Mouse (Mus musculus) CH12.LX (cell line): ENCODE results near the gene Mrpl3. TPM values are rescaled to one million over a fixed set of nuclear protein-coding genes. Genes with fewer than 3 reads are reported as not detected.

Experiments
- DNase-seq: peaks from one replicate; pipeline ENCODE4 v3.0.0-alpha.2; 2013; ENCODE audit errors: extremely low read depth
- H3K27ac ChIP-seq: 2 replicates; pipeline ENCODE4 v1.5.1; 2012; ENCODE audit warnings: low read depth, mild to moderate bottlenecking, control low read depth, moderate library complexity; ENCODE audit not compliant: insufficient read depth
- H3K27me3 ChIP-seq: replicated peaks from 2 replicates; pipeline ENCODE3; 2012; ENCODE audit warnings: inconsistent platforms
- H3K36me3 ChIP-seq, 2 experiments: replicated peaks in 1 of 2; 2 replicates each; pipeline versions ENCODE3 to v1.6.1; 2012; ENCODE audit warnings: inconsistent platforms in 1 of 2, low read length in 1 of 2, mild to moderate bottlenecking in 1 of 2, mixed read lengths in 1 of 2, moderate library complexity in 1 of 2; ENCODE audit not compliant: control insufficient read depth in 1 of 2, insufficient read depth in 1 of 2
- H3K4me1 ChIP-seq, 2 experiments: 2 replicates each; pipeline ENCODE4 v1.6.1; 2012; ENCODE audit warnings: inconsistent platforms in 1 of 2, moderate library complexity in 1 of 2; ENCODE audit not compliant: insufficient read depth in 2 of 2, control insufficient read depth in 1 of 2
- H3K4me2 ChIP-seq: 2 replicates; pipeline ENCODE4 v1.6.1; 2012; ENCODE audit warnings: low read depth, mild to moderate bottlenecking, control low read depth; ENCODE audit not compliant: poor library complexity, insufficient read depth, severe bottlenecking
- H3K4me3 ChIP-seq, 3 experiments: fragments of 150-350 bp in 1 of 3; sonication (generic) in 1 of 3; replicated peaks in 1 of 3; 2 replicates each; pipeline versions ENCODE3 to v1.5.1; 2011 to 2012; ENCODE audit warnings: low read depth in 2 of 3, low read length in 2 of 3, mild to moderate bottlenecking in 2 of 3, moderate library complexity in 2 of 3, control low read depth in 1 of 3, improper control_type of control experiment in 1 of 3, inconsistent platforms in 1 of 3, mixed read lengths in 1 of 3; ENCODE audit not compliant: poor library complexity in 1 of 3
- H3K79me2 ChIP-seq: replicated peaks from 2 replicates; pipeline ENCODE4 v1.6.1; 2012; ENCODE audit warnings: mild to moderate bottlenecking, moderate library complexity; ENCODE audit not compliant: control insufficient read depth, poor library complexity, insufficient read depth, severe bottlenecking; ENCODE audit errors: extremely low read depth
- H3K9ac ChIP-seq: 2 replicates; pipeline ENCODE4 v1.6.1; 2012; ENCODE audit warnings: low read depth, mild to moderate bottlenecking, control low read depth, moderate library complexity; ENCODE audit not compliant: insufficient read depth
- H3K9me3 ChIP-seq: replicated peaks from 2 replicates; pipeline ENCODE3; 2012; ENCODE audit warnings: low read length, inconsistent platforms, mixed read lengths
- BHLHE40 ChIP-seq: IDR thresholded peaks from 2 replicates; pipeline ENCODE4 v1.6.1; 2011; ENCODE audit warnings: mild to moderate bottlenecking, low read depth, low read length, improper control_type of control experiment
- CHD2 ChIP-seq: IDR thresholded peaks from 2 replicates; pipeline ENCODE4 v1.6.1; 2011; ENCODE audit warnings: low read length, improper control_type of control experiment
- CTCF ChIP-seq, 2 experiments: IDR thresholded peaks in 1 of 2; conservative IDR thresholded peaks in 1 of 2; 2 replicates each; pipeline ENCODE4 v1.5.1; 2011 to 2012; ENCODE audit warnings: low read depth in 2 of 2, low read length in 2 of 2, improper control_type of control experiment in 1 of 2, inconsistent platforms in 1 of 2, mild to moderate bottlenecking in 1 of 2, moderate library complexity in 1 of 2
- EP300 ChIP-seq: IDR thresholded peaks from 2 replicates; pipeline ENCODE4 v1.6.1; 2011; ENCODE audit warnings: low read length, improper control_type of control experiment
- ETS1 ChIP-seq: conservative IDR thresholded peaks from 2 replicates; pipeline ENCODE4 v1.6.1; 2012; ENCODE audit warnings: low read depth, mild to moderate bottlenecking, inconsistent platforms, low read length, improper control_type of control experiment, moderate library complexity
- GABPA ChIP-seq: IDR thresholded peaks from 2 replicates; pipeline ENCODE4 v1.6.1; 2012; ENCODE audit warnings: low read depth, low read length, improper control_type of control experiment, inconsistent platforms; ENCODE audit not compliant: insufficient replicate concordance
- IRF4 ChIP-seq: IDR thresholded peaks from 2 replicates; pipeline ENCODE4 v1.6.1; 2014; ENCODE audit warnings: low read depth, mild to moderate bottlenecking, inconsistent platforms, low read length, improper control_type of control experiment
- JUN ChIP-seq: IDR thresholded peaks from 2 replicates; pipeline ENCODE4 v1.6.1; 2011; ENCODE audit warnings: low read depth, mild to moderate bottlenecking, low read length, improper control_type of control experiment, moderate library complexity; ENCODE audit not compliant: insufficient read depth
- JUND ChIP-seq: conservative IDR thresholded peaks from 2 replicates; pipeline ENCODE4 v1.6.1; 2011; ENCODE audit warnings: low read depth, low read length, improper control_type of control experiment
- MAX ChIP-seq: IDR thresholded peaks from 2 replicates; pipeline ENCODE4 v1.6.1; 2011; ENCODE audit warnings: low read length, improper control_type of control experiment
- NELFE ChIP-seq: IDR thresholded peaks from 2 replicates; pipeline ENCODE4 v1.6.1; 2011; ENCODE audit warnings: low read depth, low read length, improper control_type of control experiment
- NRF1 ChIP-seq: IDR thresholded peaks from 2 replicates; pipeline ENCODE4 v1.6.1; 2014; ENCODE audit warnings: low read depth, mild to moderate bottlenecking, inconsistent platforms, low read length, improper control_type of control experiment, moderate library complexity
- PAX5 ChIP-seq: IDR thresholded peaks from 2 replicates; pipeline ENCODE4 v1.6.1; 2012; ENCODE audit warnings: low read length, inconsistent platforms, mixed read lengths
- POLR2A ChIP-seq: IDR thresholded peaks from 2 replicates; pipeline ENCODE4 v1.6.1; 2011; ENCODE audit warnings: low read depth, mild to moderate bottlenecking, improper control_type of control experiment, low read length
- SIN3A ChIP-seq: IDR thresholded peaks from 2 replicates; pipeline ENCODE4 v1.6.1; 2012; ENCODE audit warnings: low read length, improper control_type of control experiment, inconsistent platforms
- TBP ChIP-seq: conservative IDR thresholded peaks from 2 replicates; pipeline ENCODE4 v1.6.1; 2011; ENCODE audit warnings: low read depth, low read length, improper control_type of control experiment
- TCF12 ChIP-seq: IDR thresholded peaks from 2 replicates; pipeline ENCODE4 v1.6.1; 2014; ENCODE audit warnings: low read depth, mild to moderate bottlenecking, inconsistent platforms, low read length, improper control_type of control experiment
- ZC3H11A ChIP-seq: IDR thresholded peaks from 2 replicates; pipeline ENCODE4 v1.6.1; 2012; ENCODE audit warnings: low read depth, mild to moderate bottlenecking, inconsistent platforms, low read length, improper control_type of control experiment
- ZKSCAN1 ChIP-seq: IDR thresholded peaks from 2 replicates; pipeline ENCODE4 v1.6.1; 2012; ENCODE audit warnings: low read depth, inconsistent platforms, low read length, improper control_type of control experiment, borderline replicate concordance
- ZNF384 ChIP-seq: IDR thresholded peaks from 2 replicates; pipeline ENCODE4 v1.6.1; 2012; ENCODE audit warnings: low read depth, low read length, improper control_type of control experiment, inconsistent platforms
- dilution Hi-C: fragments of 300-500 bp; cut with MboI; formaldehyde crosslinking; loops from 2 replicates; pipeline ENCODE4 v1.14.3; 2020; ENCODE audit warnings: low sequenced_read_pairs; ENCODE audit not compliant: extremely low pct_unique_long_range_greater_than_20kb, extremely low pct_ligation_motif_present
- in situ Hi-C: fragments of 300-500 bp; cut with MboI; formaldehyde crosslinking; loops from 3 replicates; pipeline ENCODE4 v1.14.3; 2019; ENCODE audit warnings: low sequenced_read_pairs, low pct_ligation_motif_present, low pct_unique_long_range_greater_than_20kb, mixed read lengths
- polyA plus RNA-seq: library from polyadenylated mRNA; unstranded; fragments of >175 nt; gene quantifications from 2 replicates; pipeline ENCODE4 v1.2.1, GENCODE M21; 2012; ENCODE audit warnings: low read depth; ENCODE audit not compliant: insufficient read length
- total RNA-seq, 2 experiments: library from RNA; depleted of rRNA; stranded (reverse); fragments of 300-350 nt in 1 of 2; fragments of >200 nt in 1 of 2; gene quantifications; 2 replicates each; pipeline ENCODE4 v1.2.3; 2012 to 2014

Gene Mrpl3
- total and polyA plus RNA-seq, 3 experiments = 106 to 224 (median 185) TPM

DNA sequence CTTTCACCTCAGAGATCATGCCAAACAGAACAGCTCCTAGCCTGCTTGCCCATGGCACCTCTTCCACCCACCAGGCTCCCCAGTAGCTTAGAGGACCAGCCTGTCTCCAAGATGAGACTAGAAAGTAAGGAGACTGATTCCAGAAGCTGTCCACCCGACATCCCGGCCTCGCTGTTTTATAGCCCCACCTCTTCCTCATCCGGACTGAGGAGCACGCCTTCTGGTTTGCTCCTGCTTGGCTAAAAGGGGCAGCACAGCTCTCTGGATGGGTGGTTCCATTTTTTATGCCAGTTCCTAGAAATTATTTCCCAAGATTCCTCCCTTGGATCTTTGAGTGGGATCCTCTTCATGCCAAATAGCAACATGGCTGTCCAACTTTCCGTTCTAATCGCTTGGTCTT, 19.4 kb upstream of the Mrpl3 start:
- no peak overlapping the region for H3K9ac ChIP-seq
- peaks cover 47% of the 10 kb centered on the region for H3K27me3 ChIP-seq
- H3K4me2 ChIP-seq = no peak overlapping the region
- H3K4me3 ChIP-seq = no peak overlapping the region
- in situ Hi-C loops (no loop called here), dilution Hi-C loops (no loop called here)
- H3K79me2 ChIP-seq = no peaks in the 10 kb centered on the region
- no peaks in the 10 kb centered on the region for H3K36me3 ChIP-seq
- no peak overlapping the region for H3K27ac ChIP-seq
- H3K9me3 ChIP-seq = no peaks in the 10 kb centered on the region
- no peak for DNase-seq
- H3K4me1 ChIP-seq = no peaks in the 10 kb centered on the region
- TF ChIP-seq PAX5 (no peak), TCF12 (no peak), ETS1 (no peak), JUND (no peak), EP300 (no peak), IRF4 (no peak), NRF1 (no peak), GABPA (no peak), ZC3H11A (no peak)

DNA sequence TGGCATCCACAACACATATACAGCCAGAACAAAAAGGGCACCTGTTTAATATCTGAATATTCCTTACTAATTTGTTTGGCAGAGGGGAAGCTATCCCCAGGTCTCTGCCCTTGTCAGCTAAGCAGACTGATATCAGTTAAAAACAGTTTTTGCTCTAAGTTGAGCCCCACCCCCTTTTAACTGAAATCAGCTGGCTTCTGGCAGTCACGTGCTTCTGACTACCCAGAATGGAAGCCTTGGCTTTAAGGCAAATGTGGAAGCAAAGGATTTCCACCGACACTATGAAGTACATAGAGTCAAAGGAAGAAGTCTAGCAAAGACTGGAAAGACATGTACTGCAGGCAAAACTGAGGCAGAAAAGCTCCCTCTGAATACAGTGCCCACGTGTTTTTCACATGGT, 15.2 kb upstream of the Mrpl3 start:
- H3K4me3 ChIP-seq = no peak overlapping the region
- no peaks in the 10 kb centered on the region for H3K4me1 ChIP-seq
- H3K4me2 ChIP-seq = no peak overlapping the region
- peaks cover 46% of the 10 kb centered on the region for H3K27me3 ChIP-seq
- H3K36me3 ChIP-seq = no peaks in the 10 kb centered on the region
- in situ Hi-C loops = no loop called here
- H3K9me3 ChIP-seq = no peaks in the 10 kb centered on the region
- H3K79me2 ChIP-seq = no peaks in the 10 kb centered on the region
- TF ChIP-seq CTCF (conservative IDR thresholded peaks at IDR 0.05 in 1 of 2, IDR thresholded peaks at IDR 0.05 in 1 of 2; ENCODE audit: low read depth in 2 of 2, low read length in 2 of 2) (no peak), BHLHE40 (peak; percentile 34; the same call in 1 of the 2 replicates), TBP (no peak), SIN3A (no peak)
- DNase-seq = no peak
- dilution Hi-C loops = no loop called here
- H3K9ac ChIP-seq = no peak overlapping the region
- H3K27ac ChIP-seq = no peak overlapping the region

DNA sequence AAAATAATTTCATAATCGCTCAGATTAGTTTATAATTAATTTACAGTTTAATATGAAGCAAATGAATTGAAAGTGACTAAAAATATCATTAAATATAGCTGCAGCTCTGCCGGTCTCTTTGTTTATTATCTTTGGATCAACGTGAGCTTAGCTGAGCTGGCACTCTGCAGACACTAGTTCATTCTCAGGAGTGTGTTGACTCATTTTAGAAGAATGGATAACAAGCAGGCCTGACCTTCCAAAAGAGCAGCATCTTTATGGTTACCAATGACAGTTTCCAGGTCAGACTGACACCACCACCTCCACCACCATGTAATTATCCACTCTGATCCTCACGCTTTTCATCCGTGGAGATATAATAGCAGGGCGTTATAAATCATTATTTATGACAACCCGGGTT, 7.0 kb upstream of the Mrpl3 start:
- no peak for DNase-seq

More for the DNA sequence above, 7.0 kb upstream of the Mrpl3 start:
- in situ Hi-C loops = no loop called here
- Histone ChIP-seq H3K9ac (no peak overlapping the region), H3K27ac (no peak overlapping the region), H3K36me3 (no peaks in the 10 kb centered on the region), H3K79me2 (no peaks in the 10 kb centered on the region), H3K4me2 (no peak overlapping the region), H3K4me3 (no peak overlapping the region), H3K9me3 (no peaks in the 10 kb centered on the region), H3K4me1 (no peaks in the 10 kb centered on the region), H3K27me3 (peaks cover 74% of the 10 kb centered on the region)
- dilution Hi-C loops = no loop called here
- TF ChIP-seq GABPA (no peak), ETS1 (no peak), ZKSCAN1 (no peak), SIN3A (no peak), BHLHE40 (no peak), ZNF384 (no peak), CHD2 (no peak), MAX (no peak), IRF4 (no peak), NELFE (no peak), JUN (no peak), POLR2A (no peak)
